Mouse (Mus musculus) frontal cortex, postnatal 14 days (tissue): Measurements from ENCODE around the gene Ddb2.
A peak's percentile ranks its signal among the peaks of the same experiment; 100 is the strongest.

ENCODE experiments used
- DNase-seq, 2 experiments: peaks; one replicate each; pipeline ENCODE4 v3.0.0; 2022; ENCODE audit warnings: low spot score in 2 of 2

Gene Ddb2

DNA sequence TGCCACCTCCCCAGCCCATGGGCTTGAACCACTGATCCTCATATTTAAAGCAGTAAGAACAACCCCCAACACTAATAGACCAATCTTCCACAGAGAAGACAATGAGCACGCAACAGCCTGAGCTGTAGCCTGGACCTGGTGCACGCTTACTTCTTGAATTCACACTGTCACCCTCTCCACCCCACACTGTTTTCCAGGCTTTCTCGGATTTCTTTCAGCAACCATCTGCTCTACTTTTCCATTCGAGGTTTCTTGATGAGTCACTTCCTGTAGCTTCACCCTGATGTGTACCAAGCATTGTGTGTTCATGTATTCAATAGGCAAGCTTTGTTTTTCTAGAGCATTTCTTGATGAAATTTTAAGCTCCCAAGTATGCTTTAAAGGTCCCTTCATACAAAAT, 49.4 kb downstream of the Ddb2 start:
- DNase-seq: no peak

DNA sequence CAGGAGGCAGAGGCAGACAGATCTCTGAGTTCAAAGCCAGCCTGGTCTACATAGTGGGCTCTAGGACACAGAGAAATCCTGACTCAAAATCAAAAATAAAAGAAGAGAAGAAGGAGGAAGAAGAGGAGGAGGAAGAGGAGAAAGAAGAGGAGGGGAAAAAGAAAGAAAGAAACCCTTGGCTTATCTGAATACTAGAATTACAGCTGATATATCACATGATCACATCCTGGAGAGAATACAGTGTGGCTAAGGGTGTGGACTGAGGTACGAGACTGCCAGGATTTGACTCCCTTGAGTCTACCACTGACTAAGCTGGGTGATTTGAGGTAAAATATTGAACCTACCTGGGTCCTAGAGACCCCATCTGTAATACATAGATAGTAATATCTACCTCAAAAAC, 50.6 kb downstream of the Ddb2 start:
- DNase-seq: no peak

DNA sequence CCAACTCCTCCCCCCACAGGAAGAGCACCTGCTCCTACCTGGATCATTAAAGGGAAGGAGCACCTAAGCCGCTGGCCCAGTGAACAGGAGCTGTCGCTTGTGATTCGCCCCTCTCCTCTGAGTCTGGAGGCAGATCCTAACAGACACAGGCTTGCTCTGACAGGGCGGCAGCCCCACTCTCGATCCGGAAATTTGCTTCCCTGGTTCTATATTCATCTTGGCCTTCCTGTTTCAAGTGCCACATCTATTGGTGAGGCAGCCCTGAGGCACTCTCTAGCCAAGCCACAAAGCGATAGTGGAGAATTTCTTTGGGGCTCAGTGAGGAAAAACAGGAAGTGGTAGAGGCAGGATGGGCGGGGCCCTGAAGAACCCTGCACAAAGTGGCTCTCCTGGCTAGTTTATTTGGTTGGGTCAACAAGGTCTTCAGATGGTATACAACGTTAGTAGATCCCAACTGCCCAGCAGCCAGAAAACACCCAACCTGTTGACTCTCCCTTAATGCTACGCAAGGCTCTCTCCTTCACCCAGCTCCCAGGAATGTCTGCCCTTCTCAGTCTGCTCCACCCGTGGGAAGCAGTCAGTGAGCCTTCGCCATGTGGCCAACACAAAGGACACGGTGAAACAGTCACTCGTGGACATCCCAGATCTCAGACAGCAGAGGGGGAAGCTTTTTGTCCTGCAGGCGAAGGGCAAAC, 52.9 kb downstream of the Ddb2 start, which contains the start of gene Madd:
Gene Madd (minus strand): TSS at position 127 of the 695 bp plus-strand sequence.
- no peak for DNase-seq

DNA sequence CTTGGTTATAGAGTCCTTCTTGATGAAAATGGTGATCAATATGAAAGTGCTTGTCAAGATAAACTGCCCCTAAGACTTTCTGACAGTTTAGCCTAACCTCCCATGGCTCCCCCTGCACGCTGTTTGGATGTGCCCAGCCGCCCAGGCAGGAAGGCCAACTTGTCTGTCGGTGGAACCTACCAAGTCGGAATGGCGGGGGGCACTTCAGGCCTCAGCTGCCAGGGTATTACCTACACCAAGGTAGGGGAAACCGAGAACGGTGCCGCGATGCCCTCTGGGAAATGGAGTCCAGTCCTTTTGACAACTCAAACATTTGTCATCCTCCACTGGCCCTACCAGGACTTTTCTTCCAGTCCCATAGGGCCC, 53.7 kb downstream of the Ddb2 start:
- DNase-seq: peak; percentile 91 to 94

DNA sequence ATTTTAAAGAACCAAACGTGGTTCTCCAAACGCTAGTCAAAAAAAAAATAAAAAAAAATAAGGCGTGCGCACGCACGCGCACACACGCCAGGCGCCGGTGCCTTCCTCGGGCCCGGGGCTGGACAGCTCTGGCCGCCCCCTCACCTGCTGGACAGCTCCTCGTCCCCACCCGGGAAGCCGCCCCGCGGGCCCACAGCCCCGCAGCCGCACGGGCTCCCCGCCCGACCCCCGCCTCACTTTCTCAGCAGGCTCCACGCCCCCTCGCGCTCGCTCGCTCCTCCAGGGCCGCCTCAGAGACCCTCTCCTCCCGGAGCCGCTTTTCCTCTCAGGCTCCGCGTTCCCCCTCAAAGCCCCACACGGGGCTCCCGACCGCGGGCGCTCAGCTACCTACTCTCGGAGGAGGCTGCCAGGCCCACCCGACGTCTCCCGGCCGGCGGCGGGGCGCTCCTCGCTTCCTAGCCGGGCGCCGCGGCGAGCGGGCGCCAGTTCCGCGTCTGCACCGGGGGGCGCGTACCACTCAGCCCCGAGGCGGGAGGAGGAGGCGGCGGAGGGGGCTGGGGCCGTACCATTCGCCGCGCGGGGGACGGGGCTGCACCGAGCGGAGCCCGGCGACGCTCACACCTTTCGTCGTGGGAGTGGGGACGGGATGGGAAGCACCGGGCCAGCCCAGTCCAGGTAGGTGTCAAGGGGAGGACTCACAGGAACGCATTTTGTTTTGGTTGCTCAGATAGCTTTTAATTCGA, 54.2 kb downstream of the Ddb2 start:
- DNase-seq: peak; percentile 75 to 76

DNA sequence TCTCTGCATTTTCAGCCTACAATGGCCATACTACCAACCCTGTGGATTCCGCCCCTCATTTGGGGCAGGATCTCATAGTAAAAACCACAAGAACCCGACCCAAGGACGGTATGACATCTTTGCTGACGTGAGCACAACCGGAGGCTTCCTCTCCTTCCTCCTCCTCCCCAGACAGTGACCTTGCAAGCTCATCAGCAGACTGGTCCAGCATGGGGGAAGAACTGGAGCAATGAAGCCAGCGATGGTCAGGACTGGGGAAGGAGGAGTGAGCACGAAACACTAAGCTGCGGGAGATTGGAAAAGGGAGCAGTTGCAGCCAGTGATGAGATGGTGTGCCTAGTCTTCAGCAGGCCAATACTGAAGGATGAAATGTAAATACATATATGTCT, 54.8 kb downstream of the Ddb2 start:
- DNase-seq: no peak

DNA sequence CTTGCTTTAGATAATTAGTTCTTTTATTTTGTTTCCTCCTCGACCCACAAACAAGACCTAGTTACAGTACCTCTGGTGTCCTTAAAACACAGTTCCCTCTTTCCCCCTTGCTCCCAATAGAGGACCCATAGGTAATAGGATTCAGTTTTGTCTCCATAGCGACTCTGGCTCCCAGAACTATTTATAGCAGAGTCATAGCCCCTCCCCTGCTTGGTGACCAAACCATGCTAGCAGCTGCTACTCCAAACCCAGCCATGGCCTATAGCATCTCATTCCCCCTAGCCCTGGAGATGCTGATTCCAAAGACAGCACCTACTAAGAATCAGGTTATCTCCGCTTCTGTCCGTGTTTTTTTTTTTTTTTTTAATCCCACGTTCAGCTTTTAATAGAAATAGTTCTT, 56.1 kb downstream of the Ddb2 start:
- no peak for DNase-seq

DNA sequence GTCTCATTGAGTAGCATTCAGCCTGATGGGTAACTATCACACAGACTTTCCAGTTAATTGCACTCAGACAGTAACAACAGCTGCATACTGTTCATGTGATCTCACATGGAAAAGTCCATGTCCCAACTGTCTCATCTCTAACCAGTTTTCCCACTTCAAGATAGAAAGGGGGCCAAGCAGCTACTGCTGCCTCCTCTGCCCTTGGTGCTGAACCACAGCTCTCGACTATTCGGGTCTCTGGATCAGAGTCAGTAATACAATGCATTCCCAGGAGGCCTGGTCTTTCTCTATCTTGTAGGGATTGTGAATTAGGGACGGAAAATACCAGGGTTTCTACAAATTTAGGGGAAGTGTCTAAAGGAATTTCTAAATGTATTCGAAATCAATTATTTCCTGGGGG, 57.0 kb downstream of the Ddb2 start:
- DNase-seq: no peak

DNA sequence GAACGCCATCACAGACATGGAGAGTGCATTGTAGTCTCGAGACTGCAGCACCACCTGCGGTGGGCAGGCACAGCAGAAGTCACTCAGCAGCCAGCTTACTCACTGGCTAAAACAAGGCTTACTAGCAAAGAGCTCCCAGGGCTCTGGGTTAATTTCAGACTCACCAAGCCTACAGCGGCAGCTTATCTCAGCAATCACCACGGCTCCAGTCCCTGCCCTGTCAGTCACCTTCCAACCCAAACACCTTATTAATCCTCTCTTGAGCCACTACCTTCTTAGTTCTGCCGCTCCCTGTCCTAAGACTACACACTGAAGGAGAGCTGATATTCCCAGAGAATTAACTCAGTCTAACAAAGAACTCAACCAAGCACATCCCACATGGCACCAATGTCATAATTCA, 60.5 kb downstream of the Ddb2 start:
- no peak for DNase-seq

DNA sequence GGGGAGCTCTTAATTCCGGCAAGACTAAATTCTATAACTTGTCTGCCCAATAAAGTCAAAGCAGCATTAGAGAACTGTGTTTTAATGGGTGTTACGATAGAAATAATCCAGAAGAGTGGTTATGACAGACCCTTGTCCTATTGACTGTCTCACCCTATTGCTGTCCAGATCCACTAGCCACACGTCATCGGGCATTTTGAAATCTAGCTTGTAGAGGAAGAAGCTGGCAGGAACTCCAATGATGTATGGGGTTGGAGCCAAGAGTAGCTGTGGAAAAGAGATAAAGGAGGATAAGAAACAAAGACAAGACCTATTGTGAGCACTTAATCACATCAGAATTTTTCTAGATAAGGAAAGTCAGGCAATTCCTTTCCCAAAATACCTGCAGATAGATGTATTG, 61.3 kb downstream of the Ddb2 start:
- DNase-seq: no peak

DNA sequence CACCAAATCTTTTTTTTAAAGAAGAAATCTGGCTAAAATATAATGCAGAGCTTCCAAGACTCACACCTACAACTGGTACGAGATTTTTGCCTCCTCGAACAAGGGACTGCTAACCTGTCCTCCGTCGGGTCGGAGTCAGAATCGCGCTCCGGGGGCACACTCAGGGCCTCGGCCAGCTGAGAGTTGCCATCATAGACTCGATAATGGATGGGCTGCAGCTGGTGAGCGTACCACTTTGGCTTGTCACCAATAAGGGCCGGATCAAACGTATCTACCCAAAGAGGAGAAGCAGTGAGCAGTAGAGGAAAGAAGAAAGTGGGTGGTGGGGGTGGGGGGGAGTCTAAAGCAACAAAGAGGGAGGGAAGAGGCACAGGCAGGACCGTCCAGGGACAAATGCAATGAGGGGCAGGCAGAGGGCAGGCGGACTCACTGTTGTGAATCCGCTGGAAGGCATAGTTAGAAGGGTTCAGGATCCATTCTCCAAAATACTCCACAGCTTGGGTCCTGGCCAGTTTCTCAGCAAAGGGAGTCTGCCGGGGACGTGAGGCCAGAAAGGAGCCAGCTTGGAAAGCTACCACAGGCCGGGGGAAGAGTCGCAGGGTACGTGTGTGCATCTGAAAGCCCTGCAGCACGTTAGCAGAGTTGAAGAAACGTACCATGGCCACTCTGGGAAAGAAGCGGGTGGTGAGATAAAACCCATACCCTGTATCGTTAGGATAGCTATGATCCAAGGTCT, 67.0 kb downstream of the Ddb2 start:
- DNase-seq: no peak

DNA sequence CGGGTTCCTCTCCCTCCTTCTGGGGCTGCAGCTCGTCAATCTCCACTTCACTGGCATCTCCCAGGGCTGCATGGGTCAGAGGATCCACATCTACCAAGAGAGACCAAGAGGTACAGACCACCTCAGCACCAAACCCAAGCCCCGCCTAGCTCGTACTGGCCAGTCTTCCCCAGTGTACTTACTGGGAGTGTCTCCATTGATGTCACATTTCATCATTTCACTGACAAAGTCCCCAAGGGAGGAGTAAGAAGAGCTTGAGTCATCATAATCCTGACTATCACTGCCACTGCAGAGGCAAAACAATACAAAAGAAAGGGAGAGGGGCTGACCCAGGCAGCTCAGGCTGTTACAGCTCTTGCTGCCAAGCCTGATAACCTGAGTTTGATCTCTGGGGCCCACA, 69.2 kb downstream of the Ddb2 start:
- no peak for DNase-seq

DNA sequence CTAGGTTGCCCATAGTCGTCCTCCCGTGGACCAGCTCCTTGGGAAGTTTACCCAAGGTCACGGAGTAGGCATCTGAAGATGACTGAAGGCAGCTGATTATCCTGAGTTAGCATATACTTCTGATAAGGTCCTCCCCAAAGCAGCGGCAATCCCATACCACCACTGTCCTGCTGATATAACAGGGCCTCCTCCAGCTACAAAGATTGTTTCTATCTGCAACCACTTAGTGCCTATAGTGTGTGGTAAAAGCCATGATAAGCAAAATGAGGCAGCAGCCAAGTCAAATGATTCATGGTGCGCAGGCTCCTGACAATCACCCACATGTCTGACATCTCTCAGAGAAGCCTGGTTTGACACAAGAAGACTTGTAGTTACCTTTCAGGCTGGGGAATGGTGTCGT, 71.8 kb downstream of the Ddb2 start:
- no peak for DNase-seq

DNA sequence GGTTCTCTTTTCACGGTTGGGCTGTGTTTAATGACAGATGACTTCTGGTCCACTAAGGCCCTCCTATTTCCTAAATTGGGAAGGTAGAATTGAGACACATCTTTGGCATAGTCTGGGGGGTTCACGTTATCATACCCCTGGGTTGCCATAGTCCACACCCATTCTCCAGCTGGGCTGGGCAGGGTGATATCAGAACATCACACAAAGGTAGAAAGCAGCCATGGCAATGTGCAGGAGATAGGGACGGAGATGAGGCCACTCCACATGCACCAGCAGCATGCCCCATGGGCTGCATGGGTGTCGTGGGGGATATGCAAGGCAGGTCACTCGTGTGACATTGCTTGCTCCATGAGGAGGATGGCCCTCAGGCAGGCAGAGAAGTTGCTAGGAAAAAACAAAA, 73.2 kb downstream of the Ddb2 start:
- no peak for DNase-seq

DNA sequence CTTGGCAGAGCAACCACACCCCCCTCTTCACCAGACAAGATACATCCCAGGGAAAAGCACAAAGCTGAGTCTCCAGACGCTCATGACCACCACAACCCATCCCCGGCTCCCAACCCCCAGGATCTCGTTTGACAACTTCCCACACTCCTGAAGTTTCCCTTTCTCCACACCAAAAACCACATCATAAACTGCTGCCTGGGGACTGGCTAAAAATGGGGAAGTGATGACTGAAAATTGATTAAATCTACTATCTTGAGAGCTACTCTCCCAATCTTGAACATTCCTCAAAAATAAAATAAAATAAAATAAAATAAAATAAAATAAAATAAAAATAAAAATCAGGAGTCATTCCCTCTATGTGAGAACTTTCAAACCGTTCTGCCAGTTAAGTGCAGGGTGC, 73.8 kb downstream of the Ddb2 start:
- no peak for DNase-seq
